Mouse (Mus musculus): ENCODE data around the gene Spsb1.

DNA sequence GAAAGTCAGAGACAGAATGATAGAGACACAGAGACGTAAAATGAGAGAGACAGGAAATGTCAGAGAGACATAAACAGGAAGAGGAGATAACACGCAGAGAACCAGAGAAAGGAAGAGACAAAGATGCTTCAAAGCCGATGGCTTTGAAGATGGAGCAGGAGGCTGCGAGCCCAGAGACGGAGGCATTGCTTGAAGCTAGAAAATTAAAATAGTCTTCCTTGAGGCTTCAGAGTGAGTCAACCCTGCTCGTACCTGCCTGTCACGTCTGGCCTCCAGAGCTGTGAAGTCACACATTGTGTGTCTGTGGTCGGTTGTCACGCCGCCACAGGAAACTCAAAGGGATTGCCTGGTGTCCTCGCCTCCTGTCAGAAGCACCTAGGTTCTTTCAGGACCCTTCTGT, 74.9 kb downstream of the Spsb1 start:
- no peak for TF ChIP-seq POLR2A (IDR thresholded peaks at IDR 0.05; ENCODE audit: extremely low read depth, insufficient read depth, low read length)
- no peak for TF ChIP-seq CTCF (IDR thresholded peaks at IDR 0.05; ENCODE audit: extremely low read depth, insufficient read depth, low read length)

Measured in cortical plate, adult 2 months (tissue).